Mouse (Mus musculus) lung, adult 2 months (tissue): ENCODE data around the gene Gm20388. TPM values are rescaled to one million over a fixed set of nuclear protein-coding genes. Genes with fewer than 3 reads are reported as not detected.
A peak's percentile ranks its signal among the peaks of the same experiment; 100 is the strongest.

Experiments
- DNase-seq: peaks from one replicate; pipeline ENCODE4 v3.0.0; 2022
- H3K4me1 ChIP-seq: fragments of 200-500 bp; 2 replicates; pipeline ENCODE4 v1.6.1; 2011; ENCODE audit warnings: low read length; ENCODE audit not compliant: control insufficient read depth, insufficient read depth
- H3K4me3 ChIP-seq: fragments of 200-500 bp; replicated peaks from 2 replicates; pipeline ENCODE3; 2011; ENCODE audit warnings: low read depth, mild to moderate bottlenecking, control low read depth, low read length; ENCODE audit errors: extremely low read depth
- CTCF ChIP-seq: fragments of 200-500 bp; IDR thresholded peaks from 2 replicates; pipeline ENCODE4 v1.5.1; 2011; ENCODE audit warnings: mild to moderate bottlenecking, low read length, control low read depth; ENCODE audit not compliant: insufficient read depth
- POLR2A ChIP-seq: fragments of 200-500 bp; IDR thresholded peaks from 2 replicates; pipeline ENCODE4 v1.6.1; 2011; ENCODE audit warnings: low read depth, mild to moderate bottlenecking, control low read depth, low read length, borderline replicate concordance; ENCODE audit errors: extremely low read depth
- WGBS: fragments of 180-500 bp; shearing (Covaris S2); methylation state at CpG from one replicate; pipeline ENCODE4 v1.1.7; 2018; 5-methylcytosine and 5-hydroxymethylcytosine counted together
- polyA plus RNA-seq: library from polyadenylated mRNA; depleted of rRNA; stranded (reverse); fragments of >200 nt; gene quantifications from 2 replicates; pipeline ENCODE4 v1.2.3, GENCODE M21; 2012

Gm20388 gene
- polyA plus RNA-seq, 1 experiment, result 67.8 TPM

GRCm38 (mm10) chr8:121319491-121319890, 1408.8 kb downstream of the Gm20388 start:
- no peak for TF ChIP-seq CTCF
- no peak for TF ChIP-seq POLR2A
- WGBS, result 60% methylated on average over 5 of the region's 5 CpGs
- no peak for DNase-seq

GRCm38 (mm10) chr8:121326164-121326910, 1415.7 kb downstream of the Gm20388 start:
- Histone ChIP-seq H3K4me3 (no peak overlapping the region), H3K4me1 (no peaks in the 10 kb centered on the region)
- 65% methylated on average over 18 of the region's 18 CpGs for WGBS
- no peak for DNase-seq
- TF ChIP-seq CTCF (no peak), POLR2A (no peak)

More at GRCm38 (mm10) chr8:121319491-121319890, 1408.8 kb downstream of the Gm20388 start:
- Histone ChIP-seq H3K4me1 (peaks cover 6% of the 10 kb centered on the region; the same call in 1 of the 2 replicates), H3K4me3 (no peak overlapping the region)

- TF ChIP-seq CTCF (no peak), POLR2A (no peak)
- no peak for DNase-seq
- WGBS, result 8% methylated on average over 8 of the region's 8 CpGs
- no peak overlapping the region for H3K4me3 ChIP-seq
- peaks cover 5% of the 10 kb centered on the region for H3K4me1 ChIP-seq
Observed at GRCm38 (mm10) chr8:121332436-121332835, 1421.8 kb downstream of the Gm20388 start.

GRCm38 (mm10) chr8:121334495-121335424, 1424.1 kb downstream of the Gm20388 start:
- Histone ChIP-seq H3K4me3 (no peak overlapping the region), H3K4me1 (peaks cover 5% of the 10 kb centered on the region)
- TF ChIP-seq POLR2A (no peak), CTCF (no peak)
- WGBS, result 25% methylated on average over 33 of the region's 33 CpGs
- DNase-seq, result no peak

- Histone ChIP-seq H3K4me1 (peaks cover 5% of the 10 kb centered on the region), H3K4me3 (no peak overlapping the region)
- no peak for DNase-seq
- 97% methylated on average over 7 of the region's 7 CpGs for WGBS
- TF ChIP-seq CTCF (no peak), POLR2A (no peak)
Observed at GRCm38 (mm10) chr8:121335684-121336083, 1425.0 kb downstream of the Gm20388 start.

- WGBS, result 57% methylated on average over 13 of the region's 13 CpGs
- TF ChIP-seq CTCF (no peak), POLR2A (no peak)
- DNase-seq, result no peak
- no peak overlapping the region for H3K4me3 ChIP-seq
- no peaks in the 10 kb centered on the region for H3K4me1 ChIP-seq
Observed at GRCm38 (mm10) chr8:121342931-121343330, 1432.3 kb downstream of the Gm20388 start.

GRCm38 (mm10) chr8:121344486-121344885, 1433.8 kb downstream of the Gm20388 start:
- DNase-seq, result no peak
- no peak for TF ChIP-seq POLR2A
- no peak for TF ChIP-seq CTCF
- WGBS, result 88% methylated on average over 9 of the region's 9 CpGs
- Histone ChIP-seq H3K4me3 (no peak overlapping the region), H3K4me1 (no peaks in the 10 kb centered on the region)

GRCm38 (mm10) chr8:121346175-121346574, 1435.5 kb downstream of the Gm20388 start:
- DNase-seq, result no peak
- WGBS, result 81% methylated on average over 13 of the region's 13 CpGs
- Histone ChIP-seq H3K4me3 (no peak overlapping the region), H3K4me1 (no peaks in the 10 kb centered on the region)
- TF ChIP-seq POLR2A (no peak), CTCF (no peak)

GRCm38 (mm10) chr8:121346862-121347261, 1436.2 kb downstream of the Gm20388 start:
- TF ChIP-seq POLR2A, result no peak
- no peak for TF ChIP-seq CTCF
- Histone ChIP-seq H3K4me3 (no peak overlapping the region), H3K4me1 (no peaks in the 10 kb centered on the region)
- DNase-seq, result peak; percentile 23
- WGBS, result 41% methylated on average over 9 of the region's 9 CpGs

- 43% methylated on average over 4 of the region's 4 CpGs for WGBS
- no peak overlapping the region for H3K4me3 ChIP-seq
- no peaks in the 10 kb centered on the region for H3K4me1 ChIP-seq
- TF ChIP-seq POLR2A, result no peak
- TF ChIP-seq CTCF, result no peak
- DNase-seq, result no peak
Observed at GRCm38 (mm10) chr8:121348998-121349397, 1438.4 kb downstream of the Gm20388 start.

- WGBS, result 81% methylated on average over 9 of the region's 9 CpGs
- Histone ChIP-seq H3K4me3 (no peak overlapping the region), H3K4me1 (no peaks in the 10 kb centered on the region)
- TF ChIP-seq POLR2A (no peak), CTCF (no peak)
- no peak for DNase-seq
Observed at GRCm38 (mm10) chr8:121350803-121351202, 1440.2 kb downstream of the Gm20388 start.
